Mouse (Mus musculus) megakaryocyte, embryonic 14.5 days (primary cell): ENCODE measurements around the gene Lipa. TPM values are rescaled to one million over a fixed set of nuclear protein-coding genes. Genes with fewer than 3 reads are reported as not detected.
A peak's percentile ranks its signal among the peaks of the same experiment; 100 is the strongest.

Source experiments
- H3K27me3 ChIP-seq: replicated peaks from 2 replicates; pipeline ENCODE3; 2012; ENCODE audit warnings: inconsistent platforms
- H3K36me3 ChIP-seq: replicated peaks from 2 replicates; pipeline ENCODE3; 2012; ENCODE audit warnings: low read length, inconsistent platforms, mixed read lengths
- H3K4me1 ChIP-seq: 2 replicates; pipeline ENCODE4 v1.6.1; 2012; ENCODE audit warnings: inconsistent platforms
- H3K4me3 ChIP-seq: replicated peaks from 2 replicates; pipeline ENCODE3; 2012; ENCODE audit warnings: moderate library complexity, mild to moderate bottlenecking, inconsistent platforms
- H3K9me3 ChIP-seq: 2 replicates; pipeline ENCODE4 v1.6.1; 2012; ENCODE audit warnings: inconsistent platforms
- FLI1 ChIP-seq: IDR thresholded peaks from 2 replicates; pipeline ENCODE4 v1.6.1; 2012; ENCODE audit warnings: low read length, inconsistent platforms, mixed read lengths
- GATA1 ChIP-seq: IDR thresholded peaks from 3 replicates; pipeline ENCODE4 v1.6.1; 2012; ENCODE audit warnings: mixed read lengths, low read length, inconsistent platforms, borderline replicate concordance
- polyA plus RNA-seq: library from polyadenylated mRNA; stranded (reverse); fragments of >175 nt; gene quantifications from 2 replicates; pipeline ENCODE4 v1.2.3, GENCODE M21; 2012; ENCODE audit warnings: low replicate concordance; ENCODE audit not compliant: insufficient read depth

Lipa gene
- polyA plus RNA-seq, 1 experiment, result 1.4 TPM

DNA sequence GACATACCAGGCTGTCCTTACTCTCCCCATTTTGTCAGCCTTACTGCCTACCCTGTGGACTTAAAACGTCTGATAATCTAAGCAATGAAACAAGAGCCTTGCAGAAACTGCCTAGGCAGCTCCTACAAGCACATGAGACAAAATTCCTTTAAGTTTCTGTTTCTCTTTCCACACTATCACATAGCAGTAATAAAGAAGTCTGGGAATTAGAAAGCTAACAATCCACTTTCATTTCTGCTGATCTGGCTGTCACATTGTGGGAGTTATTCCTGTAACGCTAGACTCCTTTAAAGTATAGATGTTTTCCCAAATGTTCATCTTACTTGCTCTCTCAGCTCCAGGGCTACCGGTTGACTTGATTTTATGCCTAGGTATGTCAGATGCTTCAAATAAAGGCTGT, 26.2 kb upstream of the Lipa start:
- Histone ChIP-seq H3K9me3 (peaks cover 8% of the 10 kb centered on the region; the same call in 1 of the 2 replicates), H3K4me1 (peaks cover 48% of the 10 kb centered on the region), H3K27me3 (no peaks in the 10 kb centered on the region), H3K4me3 (peak overlapping the region; percentile 78), H3K36me3 (peaks cover 20% of the 10 kb centered on the region)
- no peak for TF ChIP-seq GATA1
- no peak for TF ChIP-seq FLI1

DNA sequence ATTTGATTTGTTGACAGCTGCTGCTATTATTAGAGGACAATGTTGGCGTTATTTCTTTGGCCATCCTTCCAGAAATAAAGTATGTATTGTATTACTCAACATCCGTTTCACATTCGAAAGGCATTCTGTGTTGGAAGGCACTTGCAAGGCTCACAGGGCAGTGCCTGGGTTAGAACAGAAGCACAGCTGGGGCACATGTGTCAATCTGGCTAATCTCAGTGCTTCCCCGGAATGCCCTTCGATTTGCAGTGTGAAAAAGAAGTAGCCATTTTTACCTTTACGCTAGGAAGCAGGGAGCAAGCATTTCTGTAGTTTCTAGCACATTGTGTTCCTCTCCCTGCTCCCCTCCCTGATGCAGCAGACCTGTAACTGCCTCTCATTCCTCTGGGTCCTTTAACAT, 25.7 kb upstream of the Lipa start:
- Histone ChIP-seq H3K36me3 (peaks cover 20% of the 10 kb centered on the region), H3K4me3 (peak overlapping the region; percentile 78), H3K9me3 (peaks cover 8% of the 10 kb centered on the region; the same call in 1 of the 2 replicates), H3K4me1 (peaks cover 51% of the 10 kb centered on the region), H3K27me3 (no peaks in the 10 kb centered on the region)
- TF ChIP-seq GATA1 (no peak), FLI1 (no peak)

- no peak for TF ChIP-seq GATA1
- TF ChIP-seq FLI1, result no peak
- H3K4me1 ChIP-seq, result peaks cover 52% of the 10 kb centered on the region
- no peaks in the 10 kb centered on the region for H3K27me3 ChIP-seq
- peaks cover 20% of the 10 kb centered on the region for H3K36me3 ChIP-seq
- peak overlapping the region; percentile 83 for H3K4me3 ChIP-seq
- peaks cover 8% of the 10 kb centered on the region; the same call in 1 of the 2 replicates for H3K9me3 ChIP-seq
Measured at GRCm38 (mm10) chr19:34551981-34552380, 24.7 kb upstream of the Lipa start.

- H3K4me1 ChIP-seq, result peaks cover 52% of the 10 kb centered on the region
Measured at GRCm38 (mm10) chr19:34550534-34551223, 23.4 kb upstream of the Lipa start, which contains the start of gene Ifit2. Ifit2 (plus strand) TSS chr19:34550694.

DNA sequence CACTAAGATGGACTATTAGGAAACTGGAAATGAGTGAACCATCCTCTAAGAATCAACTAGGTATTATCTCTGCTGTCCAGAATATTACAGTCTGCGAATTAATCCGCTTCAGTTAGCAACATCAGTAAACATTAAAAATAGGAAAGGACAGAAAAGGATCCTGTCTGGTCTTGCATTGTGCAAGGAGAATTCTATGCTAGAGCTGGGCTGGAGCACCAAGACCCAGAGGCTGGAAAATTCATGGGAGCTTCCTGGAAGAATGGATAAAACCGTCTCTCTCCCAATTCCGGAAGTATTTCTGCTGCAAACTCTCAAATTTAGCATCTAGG, 22.9 kb upstream of the Lipa start:
- H3K27me3 ChIP-seq, result peaks cover 9% of the 10 kb centered on the region
- H3K36me3 ChIP-seq, result peaks cover 9% of the 10 kb centered on the region
- TF ChIP-seq FLI1, result no peak
- TF ChIP-seq GATA1, result no peak
- peaks cover 52% of the 10 kb centered on the region for H3K4me1 ChIP-seq
- peaks cover 7% of the 10 kb centered on the region; the same call in 1 of the 2 replicates for H3K9me3 ChIP-seq
- H3K4me3 ChIP-seq, result peak overlapping the region; percentile 96

More at GRCm38 (mm10) chr19:34550534-34551223, 23.4 kb upstream of the Lipa start, which contains the start of gene Ifit2:
- TF ChIP-seq FLI1 (no peak), GATA1 (no peak)
- H3K4me3 ChIP-seq, result peak within 1 kb of the TSS; percentile 96
- H3K27me3 ChIP-seq, result peaks cover 7% of the 10 kb centered on the region
- H3K36me3 ChIP-seq, result peaks cover 11% of the 10 kb centered on the region
- peaks cover 8% of the 10 kb centered on the region; the same call in 1 of the 2 replicates for H3K9me3 ChIP-seq

GRCm38 (mm10) chr19:34547976-34548375, 20.7 kb upstream of the Lipa start:
- Histone ChIP-seq H3K9me3 (no peaks in the 10 kb centered on the region), H3K36me3 (no peaks in the 10 kb centered on the region), H3K4me1 (peaks cover 44% of the 10 kb centered on the region), H3K4me3 (no peak overlapping the region), H3K27me3 (peaks cover 14% of the 10 kb centered on the region)
- TF ChIP-seq GATA1, result no peak
- no peak for TF ChIP-seq FLI1

GRCm38 (mm10) chr19:34546211-34546610, 18.9 kb upstream of the Lipa start:
- H3K4me3 ChIP-seq, result no peak overlapping the region
- TF ChIP-seq FLI1 (no peak), GATA1 (no peak)
- H3K27me3 ChIP-seq, result peaks cover 14% of the 10 kb centered on the region
- H3K9me3 ChIP-seq, result no peaks in the 10 kb centered on the region
- no peaks in the 10 kb centered on the region for H3K36me3 ChIP-seq
- H3K4me1 ChIP-seq, result peaks cover 28% of the 10 kb centered on the region

DNA sequence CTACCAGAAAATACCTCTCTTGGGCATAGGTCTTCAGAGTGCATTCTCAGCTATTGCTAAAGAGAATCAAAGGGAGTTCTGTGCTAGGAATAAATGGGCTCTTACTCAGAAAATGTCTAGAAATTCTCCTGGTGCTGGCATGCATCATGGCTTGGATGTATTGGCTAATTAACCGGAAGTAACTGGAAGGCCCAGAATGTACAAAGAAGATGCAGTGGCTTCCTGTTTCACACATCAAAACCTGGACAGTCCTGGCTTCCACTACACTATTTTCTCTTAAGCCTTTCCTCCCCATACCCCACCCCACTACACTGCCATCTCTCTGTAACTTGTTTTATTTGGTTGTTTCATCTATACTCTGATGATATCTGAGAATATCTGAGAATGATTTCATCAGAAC, 12.1 kb upstream of the Lipa start:
- Histone ChIP-seq H3K4me1 (peaks cover 2% of the 10 kb centered on the region; the same call in 1 of the 2 replicates), H3K36me3 (no peaks in the 10 kb centered on the region), H3K27me3 (peaks cover 8% of the 10 kb centered on the region), H3K4me3 (no peak overlapping the region), H3K9me3 (no peaks in the 10 kb centered on the region)
- no peak for TF ChIP-seq FLI1
- TF ChIP-seq GATA1, result no peak

DNA sequence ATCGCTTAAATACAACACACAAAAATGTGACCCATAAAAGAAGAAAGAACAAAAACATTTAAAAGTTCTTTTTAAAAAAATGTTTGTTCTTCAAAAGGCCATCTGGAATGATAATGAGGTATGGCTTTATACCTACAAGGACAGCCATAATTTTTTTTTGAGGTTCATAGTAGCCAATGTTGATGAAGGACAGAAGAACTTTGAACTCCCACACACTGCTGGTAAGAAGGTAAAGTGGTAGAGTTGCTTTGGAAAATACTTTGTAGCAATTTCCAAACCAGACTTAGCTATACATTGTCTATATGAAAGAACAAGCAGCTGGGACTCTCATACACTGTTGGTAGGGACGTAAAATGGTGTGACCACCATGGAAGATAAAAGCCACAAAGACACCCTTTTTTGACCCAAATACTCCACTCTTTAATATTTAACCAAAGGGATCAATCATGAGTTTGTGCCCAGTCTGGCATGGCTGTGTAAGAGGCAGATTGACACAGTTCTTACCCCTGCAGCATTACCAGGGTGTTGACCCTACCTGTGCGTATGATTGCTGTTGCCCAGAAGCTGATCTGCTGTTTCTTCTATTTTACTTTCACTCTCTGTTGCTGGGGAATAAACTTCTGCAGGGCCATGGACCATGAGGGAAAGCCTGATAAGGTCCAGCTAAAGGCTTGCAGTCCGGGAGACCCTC, 4.9 kb upstream of the Lipa start:
- H3K27me3 ChIP-seq, result no peaks in the 10 kb centered on the region
- TF ChIP-seq FLI1, result no peak
- TF ChIP-seq GATA1, result no peak
- peaks cover 7% of the 10 kb centered on the region for H3K4me1 ChIP-seq
- 0 out of 2 replicates have a peak, but pooled peaks cover 3% of the 10 kb centered on the region for H3K9me3 ChIP-seq
- H3K36me3 ChIP-seq, result no peaks in the 10 kb centered on the region
- H3K4me3 ChIP-seq, result no peak overlapping the region
